Mouse (Mus musculus): ENCODE results near the gene Rgs11. TPM values are rescaled to one million over a fixed set of nuclear protein-coding genes. Genes with fewer than 3 reads are reported as not detected.

Rgs11 gene
- total and polyA plus RNA-seq, 3 experiments: 14.7 to 37.9 (median 34.9) TPM

DNA sequence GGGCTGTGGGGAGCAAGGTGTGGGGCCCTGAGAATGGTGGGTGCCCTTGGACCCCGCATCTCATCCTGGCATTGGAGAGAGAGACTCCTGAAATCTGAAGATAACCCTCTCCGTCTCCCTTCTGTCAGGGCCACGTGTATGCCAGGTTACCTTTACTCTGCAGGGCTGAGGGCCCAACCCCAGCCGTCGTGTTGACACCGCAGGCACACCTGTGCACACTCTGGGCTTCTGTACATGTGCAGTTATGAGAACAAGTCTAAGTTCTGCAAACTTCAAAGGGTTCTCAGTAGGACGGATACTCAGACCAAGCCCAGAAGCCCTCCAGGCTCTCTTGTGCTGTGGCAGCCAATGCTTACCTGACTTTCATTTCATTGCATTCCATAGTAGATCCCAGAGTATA lies 9.5 kb downstream of the Rgs11 start:
- no peak overlapping the region for H3K4me3 ChIP-seq (ENCODE audit: low read depth, low read length)
- TF ChIP-seq GATA1 (IDR thresholded peaks at IDR 0.05; ENCODE audit: borderline replicate concordance, low read length) (no peak), POLR2AphosphoS5 (IDR thresholded peaks at IDR 0.05; ENCODE audit: insufficient replicate concordance, low read depth, low read length) (no peak), GATA2 (IDR thresholded peaks at IDR 0.05; ENCODE audit: borderline replicate concordance, low read depth, low read length) (no peak), TAL1 (conservative IDR thresholded peaks at IDR 0.05; ENCODE audit: low read depth, low read length) (no peak), CTCF (IDR thresholded peaks at IDR 0.05; ENCODE audit: low read depth, low read length) (no peak)
- H3K4me1 ChIP-seq (ENCODE audit: insufficient read depth, low read depth, low read length): no peaks in the 10 kb centered on the region
- peaks cover 73% of the 10 kb centered on the region for H3K36me3 ChIP-seq (replicated peaks)
- H3K27me3 ChIP-seq (ENCODE audit: insufficient read depth, low read length): no peaks in the 10 kb centered on the region; the same call in 1 of the 2 replicates
- no peak for ATAC-seq (ENCODE audit: extremely low read depth, insufficient number of reproducible peaks, low FRiP score, poor library complexity, severe bottlenecking)
- no peak for DNase-seq (ENCODE audit: low spot score)
- no peaks in the 10 kb centered on the region for H3K9me3 ChIP-seq (replicated peaks)

GRCm38 (mm10) chr17:26212681-26213080 lies 9.9 kb downstream of the Rgs11 start:
- DNase-seq (ENCODE audit: low spot score) (no peak), ATAC-seq (ENCODE audit: extremely low read depth, insufficient number of reproducible peaks, low FRiP score, poor library complexity, severe bottlenecking) (no peak)
- peaks cover 71% of the 10 kb centered on the region for H3K36me3 ChIP-seq (replicated peaks)
- H3K4me3 ChIP-seq (ENCODE audit: low read depth, low read length): no peak overlapping the region
- no peaks in the 10 kb centered on the region for H3K4me1 ChIP-seq (ENCODE audit: insufficient read depth, low read depth, low read length)
- no peaks in the 10 kb centered on the region for H3K9me3 ChIP-seq (replicated peaks)
- TF ChIP-seq TAL1 (conservative IDR thresholded peaks at IDR 0.05; ENCODE audit: low read depth, low read length): no peak
- TF ChIP-seq CTCF (IDR thresholded peaks at IDR 0.05; ENCODE audit: low read depth, low read length): no peak
- TF ChIP-seq POLR2AphosphoS5 (IDR thresholded peaks at IDR 0.05; ENCODE audit: insufficient replicate concordance, low read depth, low read length): no peak
- TF ChIP-seq GATA1 (IDR thresholded peaks at IDR 0.05; ENCODE audit: borderline replicate concordance, low read length): no peak
- TF ChIP-seq GATA2 (IDR thresholded peaks at IDR 0.05; ENCODE audit: borderline replicate concordance, low read depth, low read length): no peak
- H3K27me3 ChIP-seq (ENCODE audit: insufficient read depth, low read length): no peaks in the 10 kb centered on the region

DNA sequence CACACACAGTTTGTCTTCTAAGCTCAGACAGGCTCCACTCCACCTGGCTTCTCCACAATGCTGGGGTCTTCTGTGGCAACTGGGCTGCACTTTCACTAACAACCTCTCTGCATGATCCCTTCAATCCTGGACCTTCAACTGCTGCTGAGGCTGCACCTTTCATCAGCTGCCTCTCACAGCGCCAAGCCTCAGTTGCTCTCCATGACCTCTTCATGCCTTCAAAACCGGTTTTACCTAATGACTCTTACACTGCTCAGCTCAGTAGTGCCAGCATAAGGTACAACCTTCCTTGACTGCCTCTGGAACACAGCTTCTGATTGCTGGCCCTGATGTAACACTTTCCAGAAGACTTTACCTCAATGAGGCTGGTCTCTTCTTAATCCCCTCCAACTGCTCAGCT lies 18.8 kb downstream of the Rgs11 start:
- H3K27me3 ChIP-seq (ENCODE audit: insufficient read depth, low read length): no peaks in the 10 kb centered on the region
- ATAC-seq (ENCODE audit: extremely low read depth, insufficient number of reproducible peaks, low FRiP score, poor library complexity, severe bottlenecking): no peak
- no peak for DNase-seq (ENCODE audit: low spot score)
- no peaks in the 10 kb centered on the region for H3K9me3 ChIP-seq (replicated peaks)
- no peak for TF ChIP-seq GATA2 (IDR thresholded peaks at IDR 0.05; ENCODE audit: borderline replicate concordance, low read depth, low read length)
- TF ChIP-seq POLR2AphosphoS5 (IDR thresholded peaks at IDR 0.05; ENCODE audit: insufficient replicate concordance, low read depth, low read length): no peak
- no peak for TF ChIP-seq CTCF (IDR thresholded peaks at IDR 0.05; ENCODE audit: low read depth, low read length)
- TF ChIP-seq TAL1 (conservative IDR thresholded peaks at IDR 0.05; ENCODE audit: low read depth, low read length): no peak
- no peak for TF ChIP-seq GATA1 (IDR thresholded peaks at IDR 0.05; ENCODE audit: borderline replicate concordance, low read length)
- H3K4me1 ChIP-seq (ENCODE audit: insufficient read depth, low read depth, low read length): peaks cover 5% of the 10 kb centered on the region; the same call in 1 of the 2 replicates
- H3K36me3 ChIP-seq (replicated peaks): peaks cover 30% of the 10 kb centered on the region
- H3K4me3 ChIP-seq (ENCODE audit: low read depth, low read length): no peak overlapping the region

DNA sequence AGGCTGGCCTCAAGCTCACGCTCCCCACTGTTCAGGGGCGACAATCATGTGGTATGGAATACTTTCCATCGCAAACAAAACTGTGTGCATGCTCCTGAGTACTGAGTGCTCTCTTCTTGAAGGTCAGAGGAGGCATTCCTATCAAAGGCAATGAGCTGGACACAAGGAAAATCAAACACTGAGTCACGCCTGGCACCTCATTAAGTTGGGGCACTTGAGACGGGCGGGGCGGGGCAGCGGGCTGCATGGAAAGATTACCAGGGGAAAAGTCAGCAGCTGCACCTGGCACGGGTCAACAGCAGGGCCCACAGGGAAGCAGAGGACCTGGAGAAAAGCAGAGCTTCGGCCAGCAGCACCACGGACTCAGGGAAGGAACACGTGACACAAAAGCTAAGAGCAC lies 22.4 kb downstream of the Rgs11 start:
- TF ChIP-seq TAL1 (conservative IDR thresholded peaks at IDR 0.05; ENCODE audit: low read depth, low read length): no peak
- TF ChIP-seq GATA2 (IDR thresholded peaks at IDR 0.05; ENCODE audit: borderline replicate concordance, low read depth, low read length): no peak
- TF ChIP-seq POLR2AphosphoS5 (IDR thresholded peaks at IDR 0.05; ENCODE audit: insufficient replicate concordance, low read depth, low read length): no peak
- DNase-seq (ENCODE audit: low spot score) (no peak), ATAC-seq (ENCODE audit: extremely low read depth, insufficient number of reproducible peaks, low FRiP score, poor library complexity, severe bottlenecking) (no peak)
- H3K9me3 ChIP-seq (replicated peaks): no peaks in the 10 kb centered on the region
- H3K36me3 ChIP-seq (replicated peaks): peaks cover 15% of the 10 kb centered on the region
- H3K4me3 ChIP-seq (ENCODE audit: low read depth, low read length): no peak overlapping the region
- H3K4me1 ChIP-seq (ENCODE audit: insufficient read depth, low read depth, low read length): peaks cover 9% of the 10 kb centered on the region; the same call in 1 of the 2 replicates
- H3K27me3 ChIP-seq (ENCODE audit: insufficient read depth, low read length): no peaks in the 10 kb centered on the region

DNA sequence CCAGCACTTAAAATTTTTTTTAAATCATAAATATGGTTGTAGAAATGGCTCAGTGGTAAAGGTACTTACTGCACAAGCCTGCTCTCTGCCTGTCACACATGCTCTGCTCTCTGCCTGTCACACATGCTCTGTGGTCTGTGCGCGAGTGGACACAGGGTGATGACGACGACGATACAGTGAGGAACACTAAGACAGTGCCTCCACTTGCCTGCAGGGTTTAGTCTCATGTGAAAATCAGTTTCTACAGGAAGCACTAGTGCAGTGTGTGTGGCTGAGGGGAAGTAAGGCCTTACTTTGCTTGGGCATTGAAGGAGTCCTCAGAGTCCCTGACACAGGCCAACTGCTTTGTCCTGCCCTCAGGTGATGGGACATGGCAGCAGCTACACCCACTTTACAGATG lies 27.0 kb downstream of the Rgs11 start:
- no peak for DNase-seq (ENCODE audit: low spot score)
- Histone ChIP-seq H3K4me1 (ENCODE audit: insufficient read depth, low read depth, low read length) (peaks cover 19% of the 10 kb centered on the region), H3K9me3 (replicated peaks) (no peaks in the 10 kb centered on the region), H3K4me3 (ENCODE audit: low read depth, low read length) (no peak overlapping the region), H3K27me3 (ENCODE audit: insufficient read depth, low read length) (no peaks in the 10 kb centered on the region), H3K36me3 (replicated peaks) (peaks cover 9% of the 10 kb centered on the region)
- TF ChIP-seq GATA2 (IDR thresholded peaks at IDR 0.05; ENCODE audit: borderline replicate concordance, low read depth, low read length) (no peak), TAL1 (conservative IDR thresholded peaks at IDR 0.05; ENCODE audit: low read depth, low read length) (no peak), CTCF (IDR thresholded peaks at IDR 0.05; ENCODE audit: low read depth, low read length) (no peak), POLR2AphosphoS5 (IDR thresholded peaks at IDR 0.05; ENCODE audit: insufficient replicate concordance, low read depth, low read length) (no peak)
- no peak for ATAC-seq (ENCODE audit: extremely low read depth, insufficient number of reproducible peaks, low FRiP score, poor library complexity, severe bottlenecking)

DNA sequence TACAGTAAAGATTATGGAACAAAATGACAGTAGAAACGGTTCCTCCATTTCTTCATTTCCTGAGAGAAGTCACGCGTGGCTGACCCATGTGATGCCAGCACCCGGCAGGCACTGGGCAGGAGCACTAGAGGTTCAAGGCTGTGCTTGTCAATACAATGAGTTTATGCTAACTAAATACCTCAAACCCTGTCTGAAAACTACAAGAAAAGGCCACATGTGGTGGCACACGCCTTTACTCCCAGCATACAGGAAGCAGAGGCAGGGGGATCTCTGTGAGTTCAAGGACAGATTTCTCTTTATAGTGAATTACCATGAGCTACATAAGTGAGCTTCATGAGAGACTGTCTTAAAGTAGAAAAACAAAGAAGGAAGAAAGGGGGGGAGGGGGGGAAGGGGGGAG lies 28.4 kb downstream of the Rgs11 start:
- Histone ChIP-seq H3K9me3 (replicated peaks) (no peaks in the 10 kb centered on the region), H3K4me3 (ENCODE audit: low read depth, low read length) (no peak overlapping the region), H3K36me3 (replicated peaks) (peaks cover 4% of the 10 kb centered on the region), H3K4me1 (ENCODE audit: insufficient read depth, low read depth, low read length) (peaks cover 28% of the 10 kb centered on the region), H3K27me3 (ENCODE audit: insufficient read depth, low read length) (no peaks in the 10 kb centered on the region)
- TF ChIP-seq CTCF (IDR thresholded peaks at IDR 0.05; ENCODE audit: low read depth, low read length) (no peak), GATA1 (IDR thresholded peaks at IDR 0.05; ENCODE audit: borderline replicate concordance, low read length) (no peak), POLR2AphosphoS5 (IDR thresholded peaks at IDR 0.05; ENCODE audit: insufficient replicate concordance, low read depth, low read length) (no peak), GATA2 (IDR thresholded peaks at IDR 0.05; ENCODE audit: borderline replicate concordance, low read depth, low read length) (no peak), TAL1 (conservative IDR thresholded peaks at IDR 0.05; ENCODE audit: low read depth, low read length) (no peak)
- DNase-seq (ENCODE audit: low spot score): no peak
- ATAC-seq (ENCODE audit: extremely low read depth, insufficient number of reproducible peaks, low FRiP score, poor library complexity, severe bottlenecking): no peak
